Mouse (Mus musculus) regulatory T cell (primary cell): ENCODE data around the gene Nek10.
"Not testable (repeated sequence)": the region's sequence is repeated elsewhere in the genome, so short reads cannot be mapped to it uniquely, and the experiment has no call there.

Experiments
- in situ Hi-C: fragments of 300-600 bp; cut with MboI, MseI; formaldehyde crosslinking; loops from one replicate; pipeline ENCODE4 v1.15.1; 2025; ENCODE audit warnings: high pct_unique_total_duplicates

Nek10 gene

GRCm38 (mm10) chr14:14984710-14985647 lies 181.8 kb downstream of the Nek10 start:
- in situ Hi-C loops: loop anchor here (5.0 kb wide), 1 partner anchor 123 kb away; no protein-coding TSS in a partner anchor

- in situ Hi-C loops: loop anchor here (5.0 kb wide), 1 partner anchor 125 kb away; no protein-coding TSS in a partner anchor
Measured at GRCm38 (mm10) chr14:14987403-14987802, 184.2 kb downstream of the Nek10 start.

GRCm38 (mm10) chr14:14991642-14992041 lies 188.4 kb downstream of the Nek10 start:
- in situ Hi-C loops: no loop called here

GRCm38 (mm10) chr14:15011408-15011807 lies 208.2 kb downstream of the Nek10 start:
- in situ Hi-C loops: no loop called here

- in situ Hi-C loops: no loop called here
Measured at GRCm38 (mm10) chr14:15014799-15015198, 211.6 kb downstream of the Nek10 start.

- in situ Hi-C loops: not testable (repeated sequence)
Measured at GRCm38 (mm10) chr14:15030626-15031025, 227.4 kb downstream of the Nek10 start.

- in situ Hi-C loops: not testable (repeated sequence)
Measured at GRCm38 (mm10) chr14:15034638-15035037, 231.4 kb downstream of the Nek10 start.

- in situ Hi-C loops: no loop called here
Measured at GRCm38 (mm10) chr14:15048186-15048585, 245.0 kb downstream of the Nek10 start.

- in situ Hi-C loops: no loop called here
Measured at GRCm38 (mm10) chr14:15061496-15061895, 258.3 kb downstream of the Nek10 start.
